Mouse (Mus musculus) intestine, postnatal 0 days (tissue): Measurements from ENCODE around the gene Hinfp. TPM values are rescaled to one million over a fixed set of nuclear protein-coding genes. Genes with fewer than 3 reads are reported as not detected.

Source experiments
- ATAC-seq: fragments of 200-750 bp; cut with Nextera tagmentation; 2 replicates; pipeline ENCODE4 v1.8.0; 2017; ENCODE audit warnings: mild to moderate bottlenecking, moderate TSS enrichment, moderate library complexity
- H3K27ac ChIP-seq: fragments of 300-500 bp; sonication (generic); 2 replicates; pipeline ENCODE4 v1.5.1; 2014; ENCODE audit warnings: mild to moderate bottlenecking, low read depth, low read length, moderate library complexity
- H3K27me3 ChIP-seq: fragments of 300-500 bp; sonication (generic); replicated peaks from 2 replicates; pipeline ENCODE4 v1.6.1; 2014; ENCODE audit warnings: low read length, mixed read lengths; ENCODE audit not compliant: control insufficient read depth, insufficient read depth
- H3K36me3 ChIP-seq: fragments of 300-500 bp; sonication (generic); 2 replicates; pipeline ENCODE4 v1.6.1; 2014; ENCODE audit warnings: mild to moderate bottlenecking, moderate library complexity; ENCODE audit not compliant: control insufficient read depth, insufficient read depth
- H3K4me1 ChIP-seq: fragments of 300-500 bp; sonication (generic); replicated peaks from 2 replicates; pipeline ENCODE4 v1.6.1; 2014; ENCODE audit warnings: antibody characterized with exemption, low read length, mixed read lengths; ENCODE audit not compliant: control insufficient read depth, insufficient read depth
- H3K4me2 ChIP-seq: fragments of 300-500 bp; sonication (generic); replicated peaks from 2 replicates; pipeline ENCODE4 v1.6.1; 2014; ENCODE audit warnings: low read depth, mild to moderate bottlenecking, moderate library complexity
- H3K4me3 ChIP-seq: fragments of 300-500 bp; sonication (generic); 2 replicates; pipeline ENCODE4 v1.5.1; 2014; ENCODE audit warnings: low read depth, low read length
- H3K9ac ChIP-seq: fragments of 300-500 bp; sonication (generic); 2 replicates; pipeline ENCODE4 v1.6.1; 2014; ENCODE audit warnings: mild to moderate bottlenecking, low read depth, low read length
- H3K9me3 ChIP-seq: fragments of 300-500 bp; sonication (generic); 2 replicates; pipeline ENCODE4 v1.6.1; 2016; ENCODE audit warnings: mixed run types; ENCODE audit not compliant: control insufficient read depth
- CTCF ChIP-seq: sonication (generic); IDR thresholded peaks from 2 replicates; pipeline ENCODE4 v1.5.1; 2016; ENCODE audit warnings: low read depth, mild to moderate bottlenecking, control low read depth, antibody characterized with exemption, moderate library complexity
- WGBS: fragments of 180-500 bp; shearing (Covaris S2); extraction: QIAGEN DNeasy Blood & Tissue Kit; methylation state at CpG from one replicate; pipeline ENCODE4 v1.1.7; 2014; 5-methylcytosine and 5-hydroxymethylcytosine counted together
- polyA plus RNA-seq: library from polyadenylated mRNA; unstranded; fragments of >200 nt; fragmentation: Nextera tagmentation; extraction: Ambion mirVana; gene quantifications from 2 replicates; pipeline ENCODE4 v1.2.1, GENCODE M21; 2015

Hinfp gene
- polyA plus RNA-seq, 1 experiment from 2014 or later: 6.0 TPM

DNA sequence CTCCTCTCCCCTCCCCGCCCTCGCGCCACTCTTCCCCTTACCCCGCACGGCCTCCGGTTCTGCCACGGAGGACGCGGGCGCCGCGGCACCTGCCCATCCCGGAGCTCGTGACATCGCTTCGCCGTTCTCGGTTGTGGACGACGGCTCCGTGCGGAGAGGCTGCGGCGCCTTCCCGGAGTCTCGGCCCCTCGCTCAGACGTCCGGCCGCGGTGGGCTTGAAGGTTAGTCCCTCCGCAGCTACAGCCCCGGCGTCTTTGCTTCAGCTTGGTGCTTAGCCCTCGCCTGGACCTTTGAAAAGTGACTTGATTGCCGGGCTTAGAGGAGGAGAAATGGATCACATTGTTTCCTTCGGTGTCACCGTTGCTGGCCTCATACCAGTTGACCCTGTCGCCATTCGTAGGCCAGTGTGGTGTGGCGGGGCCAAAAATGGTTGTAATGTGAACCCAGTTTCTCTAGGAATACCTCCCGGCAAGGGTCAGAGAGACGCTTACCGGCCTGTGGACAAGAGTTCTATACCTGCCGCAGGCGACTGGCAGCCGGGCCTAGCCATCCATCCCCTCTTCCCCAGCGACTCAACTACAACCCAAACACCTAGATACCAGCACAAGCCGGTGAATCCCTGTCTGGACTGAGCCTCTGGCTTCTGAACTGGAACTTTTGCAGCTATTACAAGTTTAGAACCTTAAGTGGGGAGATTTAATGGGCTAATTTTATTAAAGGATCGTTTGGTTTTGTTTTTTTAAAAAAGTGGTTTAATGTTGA, 30.0 kb upstream of the Hinfp start:
- Histone ChIP-seq H3K27me3 (no peaks in the 10 kb centered on the region), H3K9me3 (no peaks in the 10 kb centered on the region), H3K27ac (peak overlapping the region; percentile 80), H3K4me1 (no peaks in the 10 kb centered on the region), H3K9ac (peak overlapping the region; percentile 87), H3K4me2 (peak overlapping the region; percentile 93), H3K4me3 (peak overlapping the region; percentile 67), H3K36me3 (peaks cover 38% of the 10 kb centered on the region)
- peak; percentile 5 for ATAC-seq
- no peak for TF ChIP-seq CTCF
- WGBS: under 1% methylated on average over 50 of the region's 50 CpGs

DNA sequence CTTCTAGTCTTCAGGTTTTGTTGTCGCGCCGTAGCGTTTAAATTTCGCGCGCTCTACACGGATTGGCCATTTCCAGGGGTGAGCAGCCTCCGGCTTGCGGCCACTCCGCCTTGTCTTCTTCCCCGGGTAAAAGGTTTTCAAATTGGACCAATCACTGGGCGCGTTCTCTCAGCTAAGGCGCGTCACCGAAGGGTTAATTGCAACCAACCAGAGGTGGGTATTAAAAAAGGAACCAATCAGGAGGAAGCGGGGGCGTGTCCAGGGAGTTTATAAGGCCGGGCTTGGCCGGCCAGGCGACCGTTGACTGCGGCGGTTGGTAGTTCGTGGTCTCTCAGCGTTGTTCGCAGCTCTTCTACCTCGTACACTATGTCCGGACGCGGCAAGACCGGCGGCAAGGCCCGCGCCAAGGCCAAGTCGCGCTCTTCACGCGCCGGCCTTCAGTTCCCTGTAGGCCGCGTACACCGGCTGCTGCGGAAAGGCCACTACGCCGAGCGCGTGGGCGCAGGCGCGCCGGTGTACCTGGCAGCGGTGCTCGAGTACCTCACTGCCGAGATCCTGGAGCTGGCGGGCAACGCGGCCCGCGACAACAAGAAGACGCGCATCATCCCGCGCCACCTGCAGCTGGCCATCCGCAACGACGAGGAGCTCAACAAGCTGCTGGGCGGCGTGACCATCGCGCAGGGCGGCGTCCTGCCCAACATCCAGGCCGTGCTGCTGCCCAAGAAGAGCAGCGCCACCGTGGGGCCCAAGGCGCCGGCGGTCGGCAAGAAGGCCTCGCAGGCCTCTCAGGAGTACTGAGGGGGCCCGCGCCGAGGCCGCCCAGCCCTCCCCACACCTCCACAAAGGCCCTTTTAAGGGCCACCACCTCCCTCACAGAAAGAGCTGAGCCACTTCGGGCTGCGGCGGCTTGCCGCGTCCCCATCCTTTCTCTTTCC, 29.2 kb upstream of the Hinfp start, which contains the start of gene H2afx:
Gene H2afx (plus strand): TSS at position 299 of the 935 bp plus-strand sequence.
- Histone ChIP-seq H3K36me3 (peaks cover 39% of the 10 kb centered on the region), H3K4me1 (no peaks in the 10 kb centered on the region), H3K4me2 (peak within 1 kb of the TSS; percentile 93), H3K27me3 (no peaks in the 10 kb centered on the region), H3K27ac (peak within 1 kb of the TSS; percentile 80), H3K9ac (peak within 1 kb of the TSS; percentile 87), H3K4me3 (peak within 1 kb of the TSS; percentile 67), H3K9me3 (no peaks in the 10 kb centered on the region)
- ATAC-seq: peak; percentile 95
- peak; percentile 78 for TF ChIP-seq CTCF
- WGBS: under 1% methylated on average over 82 of the region's 91 CpGs

DNA sequence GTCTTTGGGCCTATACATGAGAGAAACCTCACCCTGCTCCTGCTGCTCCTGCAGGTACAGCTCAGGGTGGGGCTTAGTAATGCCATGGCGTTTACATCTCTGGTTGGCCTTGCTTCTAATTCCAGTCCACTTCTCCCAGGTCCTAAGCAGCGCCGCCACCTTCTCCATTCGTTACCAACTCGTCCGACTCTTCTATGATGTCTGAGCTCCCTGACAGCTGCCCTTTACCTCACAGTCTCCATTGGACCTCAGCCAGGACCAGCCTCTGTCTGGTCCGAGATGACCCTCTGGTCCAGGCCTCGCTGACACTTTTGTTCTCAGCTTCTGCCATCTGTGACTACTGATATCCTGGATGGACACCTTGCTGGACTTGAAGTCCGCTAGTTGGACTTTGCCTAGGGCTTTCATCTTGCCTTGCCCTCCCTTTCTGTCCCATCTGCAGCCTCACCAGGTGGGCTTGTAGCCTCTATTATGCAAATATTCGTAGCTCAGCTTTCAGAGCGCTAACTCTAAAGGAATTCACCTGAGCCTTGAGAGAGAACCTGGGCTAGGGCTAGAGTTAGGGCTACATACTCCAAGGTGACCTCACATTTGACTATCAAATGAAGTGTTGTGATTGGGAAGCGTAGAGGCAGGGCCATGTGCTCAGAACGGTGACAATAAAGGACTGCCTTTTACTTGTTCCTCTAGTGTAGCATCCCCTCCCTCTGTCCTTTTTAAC, 27.6 kb upstream of the Hinfp start:
- Histone ChIP-seq H3K4me3 (no peak overlapping the region), H3K27me3 (no peaks in the 10 kb centered on the region), H3K4me1 (no peaks in the 10 kb centered on the region), H3K36me3 (peaks cover 29% of the 10 kb centered on the region), H3K9me3 (no peaks in the 10 kb centered on the region), H3K27ac (no peak overlapping the region; the same call in 1 of the 2 replicates), H3K9ac (no peak overlapping the region), H3K4me2 (no peak overlapping the region)
- TF ChIP-seq CTCF: no peak
- ATAC-seq: no peak
- 92% methylated on average over 13 of the region's 13 CpGs for WGBS

DNA sequence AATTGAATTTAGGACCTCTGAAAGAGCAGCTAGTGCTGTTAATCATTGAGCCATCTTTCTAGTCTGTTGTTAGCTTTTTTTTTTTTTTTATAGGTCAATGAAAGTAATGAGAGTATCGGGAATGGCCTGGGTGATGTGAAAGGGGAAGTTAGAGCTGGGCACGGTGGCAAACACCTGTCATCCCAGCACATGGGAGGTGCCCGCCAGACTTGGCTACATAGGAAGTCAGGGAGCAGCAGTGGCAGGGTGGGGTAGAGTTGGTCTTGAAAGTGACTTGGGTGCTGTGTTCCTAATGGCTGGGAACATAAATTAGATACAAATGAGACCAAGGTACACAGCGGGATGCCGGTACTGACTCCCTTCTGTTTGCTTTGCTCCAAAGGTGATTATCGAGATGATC, 25.3 kb upstream of the Hinfp start:
- no peak overlapping the region for H3K9ac ChIP-seq
- no peaks in the 10 kb centered on the region for H3K9me3 ChIP-seq
- no peak for TF ChIP-seq CTCF
- H3K4me1 ChIP-seq: no peaks in the 10 kb centered on the region; the same call in 1 of the 2 replicates
- H3K27me3 ChIP-seq: no peaks in the 10 kb centered on the region
- H3K4me3 ChIP-seq: no peak overlapping the region
- no peak overlapping the region for H3K27ac ChIP-seq
- H3K36me3 ChIP-seq: peaks cover 29% of the 10 kb centered on the region
- no peak for ATAC-seq
- H3K4me2 ChIP-seq: no peak overlapping the region
- WGBS: 71% methylated on average over 6 of the region's 6 CpGs

DNA sequence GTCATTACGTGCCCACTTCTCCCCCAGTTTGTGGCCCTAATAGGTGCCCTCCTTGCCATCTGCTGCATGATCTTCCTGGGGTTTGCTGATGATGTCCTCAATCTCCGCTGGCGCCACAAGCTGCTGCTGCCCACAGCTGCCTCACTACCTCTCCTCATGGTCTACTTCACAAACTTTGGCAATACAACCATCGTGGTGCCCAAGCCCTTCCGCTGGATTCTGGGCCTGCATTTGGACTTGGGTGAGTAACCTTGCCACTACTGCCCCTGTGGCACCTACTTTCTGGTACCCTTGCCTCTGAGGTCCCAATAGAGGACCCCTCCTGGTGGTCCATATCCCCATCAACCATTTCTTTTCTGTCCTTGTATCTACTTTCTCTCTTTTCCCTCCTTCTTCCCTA, 22.5 kb upstream of the Hinfp start:
- H3K27ac ChIP-seq: no peak overlapping the region
- 90% methylated on average over 5 of the region's 5 CpGs for WGBS
- H3K27me3 ChIP-seq: no peaks in the 10 kb centered on the region
- no peaks in the 10 kb centered on the region for H3K9me3 ChIP-seq
- no peak for ATAC-seq
- H3K36me3 ChIP-seq: peaks cover 23% of the 10 kb centered on the region
- H3K9ac ChIP-seq: no peak overlapping the region
- H3K4me1 ChIP-seq: no peaks in the 10 kb centered on the region; the same call in 1 of the 2 replicates
- no peak for TF ChIP-seq CTCF
- H3K4me2 ChIP-seq: peak overlapping the region; percentile 76
- peak overlapping the region; percentile 82 for H3K4me3 ChIP-seq
